Mouse (Mus musculus) bone marrow, adult 2 months (tissue): ENCODE measurements around the gene Ccndbp1.

ENCODE experiments used
- CTCF ChIP-seq: fragments of 200-500 bp; IDR thresholded peaks from 2 replicates; pipeline ENCODE4 v1.5.1; 2011; ENCODE audit warnings: low read length, control low read depth; ENCODE audit not compliant: control insufficient read depth, insufficient read depth
- POLR2A ChIP-seq: fragments of 200-500 bp; IDR thresholded peaks from 2 replicates; pipeline ENCODE4 v1.6.1; 2011; ENCODE audit warnings: low read depth, mild to moderate bottlenecking, control low read depth, low read length, borderline replicate concordance; ENCODE audit not compliant: control insufficient read depth

GRCm38 (mm10) chr2:120963110-120963509 is 45.1 kb upstream of the Ccndbp1 start:
- TF ChIP-seq CTCF (no peak), POLR2A (no peak)
